Mouse (Mus musculus) hindbrain, embryonic 16.5 days (tissue): ENCODE measurements around the gene Olfr18. TPM values are rescaled to one million over a fixed set of nuclear protein-coding genes. Genes with fewer than 3 reads are reported as not detected.
"Not testable (repeated sequence)": the region's sequence is repeated elsewhere in the genome, so short reads cannot be mapped to it uniquely, and the experiment has no call there.

Experiments
- ATAC-seq: fragments of 200-750 bp; cut with Nextera tagmentation; 2 replicates; pipeline ENCODE4 v1.8.0; 2017; ENCODE audit warnings: moderate TSS enrichment, moderate library complexity
- H3K27ac ChIP-seq: fragments of 300-500 bp; sonication (generic); 2 replicates; pipeline ENCODE4 v1.5.1; 2014; ENCODE audit warnings: low read depth, mild to moderate bottlenecking, control low read depth, low read length, moderate library complexity
- H3K27me3 ChIP-seq: fragments of 300-500 bp; sonication (generic); replicated peaks from 2 replicates; pipeline ENCODE4 v1.6.1; 2014; ENCODE audit warnings: low read length; ENCODE audit not compliant: control insufficient read depth, insufficient read depth
- H3K36me3 ChIP-seq: fragments of 300-500 bp; sonication (generic); 2 replicates; pipeline ENCODE4 v1.6.1; 2014; ENCODE audit warnings: mild to moderate bottlenecking, low read length, moderate library complexity, mixed read lengths; ENCODE audit not compliant: control insufficient read depth, insufficient read depth
- H3K4me1 ChIP-seq: fragments of 300-500 bp; sonication (generic); 2 replicates; pipeline ENCODE4 v1.6.1; 2014; ENCODE audit warnings: low read depth, low read length; ENCODE audit not compliant: control insufficient read depth, insufficient read depth
- H3K4me2 ChIP-seq: fragments of 300-500 bp; sonication (generic); 2 replicates; pipeline ENCODE4 v1.6.1; 2014; ENCODE audit warnings: mild to moderate bottlenecking, low read length, control low read depth, moderate library complexity
- H3K4me3 ChIP-seq: fragments of 300-500 bp; sonication (generic); 2 replicates; pipeline ENCODE4 v1.5.1; 2014; ENCODE audit warnings: mild to moderate bottlenecking, low read length, control low read depth, moderate library complexity
- H3K9ac ChIP-seq: fragments of 300-500 bp; sonication (generic); 2 replicates; pipeline ENCODE4 v1.6.1; 2014; ENCODE audit warnings: low read depth, mild to moderate bottlenecking, control low read depth, low read length, moderate library complexity
- H3K9me3 ChIP-seq: fragments of 300-500 bp; sonication (generic); 2 replicates; pipeline ENCODE4 v1.6.1; 2014; ENCODE audit warnings: mild to moderate bottlenecking, low read length, moderate library complexity; ENCODE audit not compliant: control insufficient read depth
- WGBS: fragments of 180-500 bp; shearing (Covaris S2); extraction: QIAGEN DNeasy Blood & Tissue Kit; methylation state at CpG from one replicate; pipeline ENCODE4 v1.1.7; 2014; 5-methylcytosine and 5-hydroxymethylcytosine counted together
- polyA plus RNA-seq: library from polyadenylated mRNA; unstranded; fragments of >200 nt; fragmentation: Nextera tagmentation; extraction: Ambion mirVana; gene quantifications from 2 replicates; pipeline ENCODE4 v1.2.1, GENCODE M21; 2015

Gene Olfr18
- 0.09 TPM in 1 of 2 replicates, not detected in the other for polyA plus RNA-seq

DNA sequence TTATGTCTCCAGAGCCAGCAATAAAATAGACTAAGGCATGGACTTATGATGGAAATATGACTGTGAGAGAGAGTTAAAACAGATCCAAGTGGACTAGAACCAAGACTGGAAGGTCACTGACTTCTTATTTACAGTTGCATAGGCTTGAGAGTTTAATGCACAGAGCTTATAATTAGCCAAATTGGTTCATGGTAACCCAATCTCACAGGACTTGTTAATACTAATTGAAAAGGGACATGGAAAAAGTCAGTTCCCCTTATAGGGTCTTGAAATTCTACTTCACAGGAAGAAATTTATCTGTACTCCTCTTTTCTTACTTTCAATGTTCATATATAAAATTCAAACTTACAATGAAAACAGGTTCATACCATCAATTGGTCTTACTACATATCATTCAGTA, at the start of gene Olfr18:
Olfr18 (minus strand) TSS at position 101 of the 400 bp plus-strand sequence.
- H3K27me3 ChIP-seq: no peaks in the 10 kb centered on the region
- H3K9me3 ChIP-seq: no peaks in the 10 kb centered on the region
- H3K4me3 ChIP-seq: no peak within 1 kb of the TSS
- H3K4me2 ChIP-seq: no peak within 1 kb of the TSS
- no peaks in the 10 kb centered on the region for H3K36me3 ChIP-seq
- no peak for ATAC-seq
- H3K4me1 ChIP-seq: no peaks in the 10 kb centered on the region
- H3K27ac ChIP-seq: no peak within 1 kb of the TSS
- H3K9ac ChIP-seq: no peak within 1 kb of the TSS

DNA sequence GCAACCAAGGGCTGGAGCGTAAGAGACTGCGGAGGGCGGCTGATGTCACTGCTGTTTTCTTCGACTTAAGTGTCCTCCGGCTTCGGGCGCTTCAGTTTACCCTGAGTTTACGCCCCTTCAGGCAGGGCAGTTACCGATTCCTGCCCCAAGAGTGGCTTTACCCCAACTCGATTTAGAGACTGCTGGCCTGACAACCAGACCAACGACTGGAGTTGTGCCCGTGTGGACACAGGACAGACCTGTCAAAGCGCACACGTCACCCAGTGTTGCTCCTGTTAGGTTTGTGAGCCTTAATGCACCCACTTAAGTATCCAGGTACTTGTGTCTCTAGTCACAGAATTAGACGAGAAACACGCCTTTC, 49.4 kb upstream of the Olfr18 start:
- H3K4me2 ChIP-seq: peak overlapping the region; percentile 86

DNA sequence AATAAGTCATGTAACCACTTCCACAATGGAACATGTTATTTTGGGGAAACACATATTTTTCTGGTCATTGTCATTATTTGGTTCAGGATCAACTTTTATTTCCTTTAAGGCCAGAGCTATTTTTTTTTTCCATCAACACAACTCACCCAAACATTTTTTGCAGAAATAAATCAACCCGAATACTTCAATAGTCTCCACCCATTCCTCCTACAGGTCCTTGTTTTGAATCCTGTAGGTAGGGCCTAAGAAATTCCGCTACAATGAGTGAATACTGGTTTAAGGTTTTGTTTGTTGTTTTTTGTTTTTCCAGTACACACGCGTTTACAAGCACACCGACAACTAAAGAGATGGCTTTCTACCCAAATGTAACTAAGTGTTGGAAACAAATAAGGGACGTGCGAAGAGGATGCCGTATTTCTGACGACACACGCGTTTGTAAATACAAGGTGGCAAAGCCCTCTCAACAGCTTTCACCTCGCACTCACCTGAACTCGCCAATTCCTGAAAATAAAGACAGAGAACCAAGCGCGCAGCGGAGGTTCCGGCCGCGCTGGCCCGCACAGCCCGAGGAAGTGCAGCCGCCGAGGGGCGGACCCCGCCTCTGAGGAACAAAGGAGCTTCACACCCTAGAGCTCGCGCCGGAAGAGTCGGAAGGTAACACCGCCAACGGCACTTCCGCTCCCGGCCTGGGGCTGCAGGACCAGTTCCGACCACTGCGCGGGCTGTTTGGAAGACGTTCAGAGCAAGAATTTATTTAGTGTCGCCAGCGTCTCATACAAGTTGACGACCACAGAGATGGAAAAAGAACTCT, 48.8 kb upstream of the Olfr18 start, which contains the start of gene Zfp560:
Zfp560 (minus strand) TSS at position 646 of the 811 bp plus-strand sequence.
- Histone ChIP-seq H3K4me1 (peaks cover 8% of the 10 kb centered on the region), H3K9me3 (no peaks in the 10 kb centered on the region), H3K36me3 (no peaks in the 10 kb centered on the region), H3K9ac (peak within 1 kb of the TSS; percentile 82), H3K27me3 (no peaks in the 10 kb centered on the region), H3K4me3 (peak within 1 kb of the TSS; percentile 68), H3K27ac (peak within 1 kb of the TSS; percentile 81), H3K4me2 (peak within 1 kb of the TSS; percentile 86)
- peak; percentile 100 for ATAC-seq
- 2% methylated on average over 40 of the region's 40 CpGs for WGBS

More for the DNA sequence above, 49.4 kb upstream of the Olfr18 start:
- H3K27ac ChIP-seq: peak overlapping the region; percentile 54; the same call in 1 of the 2 replicates
- WGBS: 18% methylated on average over 16 of the region's 16 CpGs
- peak overlapping the region; percentile 82 for H3K9ac ChIP-seq
- peaks cover 8% of the 10 kb centered on the region for H3K4me1 ChIP-seq
- no peaks in the 10 kb centered on the region for H3K27me3 ChIP-seq
- no peaks in the 10 kb centered on the region for H3K36me3 ChIP-seq
- ATAC-seq: no peak
- peak overlapping the region; percentile 68 for H3K4me3 ChIP-seq
- no peaks in the 10 kb centered on the region for H3K9me3 ChIP-seq

DNA sequence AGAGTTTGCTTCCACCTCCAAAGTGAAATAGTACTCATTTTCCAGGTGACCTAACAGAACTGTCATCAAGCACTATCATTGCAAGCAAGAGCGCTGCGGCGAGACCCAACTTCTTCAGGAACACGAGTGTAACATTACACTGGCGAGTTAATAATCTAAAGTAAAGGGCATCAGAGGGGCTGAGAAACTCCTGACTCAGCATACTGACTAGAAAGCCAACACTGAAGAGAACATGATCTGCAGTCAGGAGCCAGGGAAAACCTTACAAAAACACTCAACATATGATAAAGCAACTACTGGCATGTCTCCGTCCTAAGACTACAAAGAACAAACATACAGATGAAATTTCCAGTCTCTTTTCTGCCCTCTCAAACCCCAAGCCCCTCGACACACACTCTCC, 47.8 kb upstream of the Olfr18 start:
- Histone ChIP-seq H3K4me2 (peak overlapping the region; percentile 86), H3K9ac (no peak overlapping the region), H3K27ac (no peak overlapping the region), H3K9me3 (no peaks in the 10 kb centered on the region), H3K4me3 (peak overlapping the region; percentile 68), H3K4me1 (peaks cover 8% of the 10 kb centered on the region), H3K27me3 (no peaks in the 10 kb centered on the region), H3K36me3 (no peaks in the 10 kb centered on the region)
- WGBS: 92% methylated on average over 7 of the region's 7 CpGs
- ATAC-seq: no peak

DNA sequence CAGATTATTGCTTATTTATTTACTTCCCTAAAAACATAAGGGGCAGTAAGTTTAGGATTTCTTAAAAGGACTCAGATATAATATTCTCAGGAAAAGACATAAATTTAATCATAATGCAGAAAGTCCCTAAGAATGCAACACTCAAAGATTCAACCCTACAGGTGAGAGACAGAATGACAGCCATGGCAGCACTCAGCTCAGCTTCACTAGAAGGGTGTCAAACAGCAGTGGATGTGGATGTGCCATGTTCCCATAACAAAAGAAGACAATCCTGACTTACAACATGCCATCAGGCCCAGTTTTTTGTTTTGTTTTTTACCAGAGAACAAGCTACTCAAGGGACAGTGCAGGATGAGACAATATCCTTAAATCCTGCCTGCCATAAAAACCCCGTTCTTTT, 38.8 kb upstream of the Olfr18 start:
- Histone ChIP-seq H3K36me3 (no peaks in the 10 kb centered on the region; the same call in 1 of the 2 replicates), H3K4me1 (no peaks in the 10 kb centered on the region), H3K4me2 (no peak overlapping the region), H3K4me3 (no peak overlapping the region), H3K27me3 (no peaks in the 10 kb centered on the region), H3K27ac (no peak overlapping the region), H3K9ac (no peak overlapping the region), H3K9me3 (no peaks in the 10 kb centered on the region)
- 94% methylated on average over 1 of the region's 1 CpGs for WGBS
- no peak for ATAC-seq

DNA sequence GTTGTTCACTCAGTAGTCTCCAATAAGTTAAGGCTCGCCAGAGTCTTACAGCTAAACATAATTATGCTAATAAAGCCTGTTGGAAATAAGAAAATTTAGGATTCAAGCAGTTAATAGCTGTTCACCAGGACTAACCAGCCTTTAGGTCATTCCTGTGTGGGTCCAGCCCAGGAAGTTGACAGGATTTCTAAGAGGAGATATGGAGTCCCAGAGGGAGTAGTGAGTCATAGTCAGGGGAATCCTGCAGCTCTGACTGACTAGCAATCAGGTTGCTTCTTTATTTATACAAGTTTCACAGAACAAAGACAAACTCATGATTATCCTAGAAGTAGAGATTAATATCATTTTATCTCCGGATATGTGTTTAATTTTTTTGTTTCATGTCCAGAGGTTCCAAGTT, 31.4 kb upstream of the Olfr18 start:
- Histone ChIP-seq H3K27ac (no peak overlapping the region), H3K4me2 (no peak overlapping the region), H3K4me1 (no peaks in the 10 kb centered on the region), H3K27me3 (no peaks in the 10 kb centered on the region), H3K4me3 (no peak overlapping the region), H3K9ac (no peak overlapping the region), H3K9me3 (peaks cover 9% of the 10 kb centered on the region), H3K36me3 (no peaks in the 10 kb centered on the region; the same call in 1 of the 2 replicates)
- WGBS: 93% methylated on average over 2 of the region's 2 CpGs
- no peak for ATAC-seq

DNA sequence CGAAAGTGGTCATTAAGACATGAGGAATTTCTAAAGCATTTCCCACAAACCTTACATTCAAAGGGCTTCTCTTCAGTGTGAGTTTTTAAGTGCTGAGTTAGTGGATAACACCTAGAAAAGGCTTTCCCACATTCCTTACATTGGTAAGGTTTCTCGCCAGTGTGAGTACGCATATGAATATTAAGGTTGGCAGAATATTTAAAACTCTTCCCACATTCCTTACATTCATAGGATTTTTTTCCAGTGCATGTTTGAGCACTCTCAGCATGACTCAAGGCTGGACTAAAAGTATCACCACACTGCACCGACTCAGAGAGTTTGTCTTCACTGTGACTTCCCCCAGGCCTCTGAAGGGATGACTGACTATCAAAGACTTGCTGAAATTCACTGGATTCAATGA, 12.6 kb upstream of the Olfr18 start:
- peaks cover 5% of the 10 kb centered on the region; the same call in 1 of the 2 replicates for H3K9me3 ChIP-seq
- no peak overlapping the region for H3K9ac ChIP-seq
- no peaks in the 10 kb centered on the region for H3K4me1 ChIP-seq
- no peak overlapping the region for H3K4me2 ChIP-seq
- H3K4me3 ChIP-seq: no peak overlapping the region
- ATAC-seq: no peak
- H3K27ac ChIP-seq: no peak overlapping the region
- no peaks in the 10 kb centered on the region for H3K27me3 ChIP-seq
- H3K36me3 ChIP-seq: peaks cover 34% of the 10 kb centered on the region
- 92% methylated on average over 4 of the region's 4 CpGs for WGBS

DNA sequence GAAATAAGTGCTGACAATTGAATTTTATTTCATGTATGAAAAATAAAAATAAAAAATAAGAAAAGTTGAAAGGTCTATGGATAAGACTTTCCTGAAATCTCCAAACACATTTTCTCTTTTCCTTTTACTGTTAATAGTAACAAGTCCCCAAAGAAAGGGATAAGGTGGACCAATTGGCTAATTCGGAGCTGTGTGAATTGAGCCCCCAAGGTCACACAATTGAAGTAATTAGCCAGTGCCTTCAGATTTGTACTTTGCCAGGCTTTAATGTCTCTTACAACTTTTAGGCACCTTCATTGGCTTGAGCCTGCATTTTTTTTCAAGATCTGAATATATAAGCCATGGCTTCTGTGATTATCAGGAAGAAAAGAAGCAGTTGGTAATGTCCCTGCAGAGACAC, 37.7 kb downstream of the Olfr18 start, which contains the start of gene Olfr873:
Olfr873 (plus strand) TSS at position 301 of the 400 bp plus-strand sequence.
- H3K36me3 ChIP-seq: no peaks in the 10 kb centered on the region
- no peaks in the 10 kb centered on the region for H3K9me3 ChIP-seq
- no peaks in the 10 kb centered on the region for H3K27me3 ChIP-seq
- H3K4me3 ChIP-seq: no peak within 1 kb of the TSS
- H3K27ac ChIP-seq: no peak within 1 kb of the TSS
- no peak for ATAC-seq
- no peak within 1 kb of the TSS for H3K4me2 ChIP-seq
- WGBS: 84% methylated on average over 1 of the region's 1 CpGs
- no peak within 1 kb of the TSS for H3K9ac ChIP-seq
- H3K4me1 ChIP-seq: no peaks in the 10 kb centered on the region

DNA sequence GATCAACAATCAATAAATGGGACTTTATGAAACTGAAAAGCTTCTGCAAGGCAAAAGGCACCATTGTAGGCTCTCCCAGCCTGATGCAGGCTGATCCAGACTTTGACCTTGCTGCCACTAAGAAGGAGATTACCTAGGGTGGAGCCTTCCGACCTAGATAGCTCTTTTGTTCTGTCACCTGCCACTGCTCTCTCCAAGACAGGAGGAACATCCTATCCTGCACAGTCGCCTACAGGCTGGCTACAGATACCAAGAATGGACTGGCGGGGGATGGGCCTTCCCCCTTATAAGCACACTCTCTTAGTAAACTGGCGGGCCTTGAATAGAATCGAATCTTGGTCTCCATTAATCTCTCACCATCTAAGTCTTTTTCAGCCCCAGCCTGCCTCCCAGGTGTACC, 40.3 kb downstream of the Olfr18 start:
- not testable (repeated sequence) for H3K27ac ChIP-seq, H3K27me3 ChIP-seq, H3K4me2 ChIP-seq, H3K4me3 ChIP-seq, ATAC-seq, H3K4me1 ChIP-seq, H3K36me3 ChIP-seq, H3K9ac ChIP-seq, H3K9me3 ChIP-seq
- WGBS: 89% methylated on average over 5 of the region's 5 CpGs
